Mouse (Mus musculus) erythroblast, embryonic 14.5 days (primary cell): ENCODE results near the gene Lipc. TPM values are rescaled to one million over a fixed set of nuclear protein-coding genes. Genes with fewer than 3 reads are reported as not detected.

Experiments used
- H3K27me3 ChIP-seq: 2 replicates; pipeline ENCODE4 v1.6.1; 2012; ENCODE audit warnings: inconsistent platforms; ENCODE audit not compliant: control insufficient read depth
- H3K36me3 ChIP-seq: 2 replicates; pipeline ENCODE4 v1.6.1; 2012; ENCODE audit warnings: mild to moderate bottlenecking, inconsistent platforms; ENCODE audit not compliant: control insufficient read depth
- H3K4me1 ChIP-seq: 2 replicates; pipeline ENCODE4 v1.6.1; 2012; ENCODE audit warnings: inconsistent platforms; ENCODE audit not compliant: control insufficient read depth
- H3K4me3 ChIP-seq: replicated peaks from 2 replicates; pipeline ENCODE3; 2012; ENCODE audit warnings: moderate library complexity, mild to moderate bottlenecking, inconsistent platforms
- H3K9me3 ChIP-seq: 2 replicates; pipeline ENCODE4 v1.6.1; 2012; ENCODE audit warnings: low read length, inconsistent platforms, mixed read lengths; ENCODE audit not compliant: control insufficient read depth
- GATA1 ChIP-seq: IDR thresholded peaks from 2 replicates; pipeline ENCODE4 v1.6.1; 2012; ENCODE audit warnings: low read length, inconsistent platforms, mixed read lengths
- TAL1 ChIP-seq: IDR thresholded peaks from 3 replicates; pipeline ENCODE4 v1.6.1; 2012; ENCODE audit warnings: low read length, inconsistent platforms, mixed read lengths
- polyA plus RNA-seq: library from polyadenylated mRNA; stranded (reverse); fragments of >175 nt; gene quantifications from 2 replicates; pipeline ENCODE4 v1.2.3, GENCODE M21; 2012

Lipc gene
- polyA plus RNA-seq, 1 experiment: 0.02 TPM

GRCm38 (mm10) chr9:70914659-70915355 is 37.2 kb downstream of the Lipc start:
- peak overlapping the region; percentile 20 for H3K4me3 ChIP-seq
- H3K9me3 ChIP-seq: no peaks in the 10 kb centered on the region
- TF ChIP-seq TAL1: peak; percentile 58; the same call in 2 of the 3 replicates
- 0 out of 2 replicates have a peak, but pooled peaks have one; percentile 19 for TF ChIP-seq GATA1

GRCm38 (mm10) chr9:70911163-70911562 is 40.9 kb downstream of the Lipc start:
- no peaks in the 10 kb centered on the region; the same call in none of the 2 replicates for H3K27me3 ChIP-seq
- H3K36me3 ChIP-seq: peaks cover 5% of the 10 kb centered on the region
- H3K4me3 ChIP-seq: no peak overlapping the region
- H3K9me3 ChIP-seq: no peaks in the 10 kb centered on the region
- no peak for TF ChIP-seq GATA1
- no peak for TF ChIP-seq TAL1
- H3K4me1 ChIP-seq: peaks cover 52% of the 10 kb centered on the region

More at GRCm38 (mm10) chr9:70914659-70915355, 37.2 kb downstream of the Lipc start:
- peaks cover 8% of the 10 kb centered on the region for H3K36me3 ChIP-seq
- H3K4me1 ChIP-seq: peaks cover 85% of the 10 kb centered on the region
- H3K27me3 ChIP-seq: no peaks in the 10 kb centered on the region; the same call in none of the 2 replicates

- no peaks in the 10 kb centered on the region; the same call in none of the 2 replicates for H3K27me3 ChIP-seq
- TF ChIP-seq GATA1: no peak
- H3K4me3 ChIP-seq: no peak overlapping the region
- H3K36me3 ChIP-seq: peaks cover 3% of the 10 kb centered on the region
- peaks cover 44% of the 10 kb centered on the region for H3K4me1 ChIP-seq
- H3K9me3 ChIP-seq: no peaks in the 10 kb centered on the region
Observed at GRCm38 (mm10) chr9:70910351-70910750, 41.7 kb downstream of the Lipc start.

GRCm38 (mm10) chr9:70902821-70903730 is 49.0 kb downstream of the Lipc start:
- H3K4me1 ChIP-seq: peaks cover 14% of the 10 kb centered on the region
- H3K36me3 ChIP-seq: peaks cover 2% of the 10 kb centered on the region; the same call in 1 of the 2 replicates
- TF ChIP-seq GATA1 (no peak), TAL1 (no peak)

GRCm38 (mm10) chr9:70894201-70894600 is 57.8 kb downstream of the Lipc start:
- H3K9me3 ChIP-seq: peaks cover 3% of the 10 kb centered on the region; the same call in 1 of the 2 replicates
- no peaks in the 10 kb centered on the region; the same call in 1 of the 2 replicates for H3K36me3 ChIP-seq
- H3K4me3 ChIP-seq: no peak overlapping the region
- no peak for TF ChIP-seq GATA1
- TF ChIP-seq TAL1: no peak
- no peaks in the 10 kb centered on the region for H3K27me3 ChIP-seq
- peaks cover 62% of the 10 kb centered on the region for H3K4me1 ChIP-seq

More at GRCm38 (mm10) chr9:70902821-70903730, 49.0 kb downstream of the Lipc start:
- H3K9me3 ChIP-seq: no peaks in the 10 kb centered on the region
- no peak overlapping the region for H3K4me3 ChIP-seq
- H3K27me3 ChIP-seq: no peaks in the 10 kb centered on the region

- TF ChIP-seq GATA1 (no peak), TAL1 (no peak)
- Histone ChIP-seq H3K4me1 (peaks cover 68% of the 10 kb centered on the region), H3K27me3 (no peaks in the 10 kb centered on the region), H3K36me3 (no peaks in the 10 kb centered on the region; the same call in 1 of the 2 replicates), H3K9me3 (peaks cover 3% of the 10 kb centered on the region; the same call in 1 of the 2 replicates), H3K4me3 (no peak overlapping the region)
Observed at GRCm38 (mm10) chr9:70893526-70893925, 58.5 kb downstream of the Lipc start.

GRCm38 (mm10) chr9:70892627-70893026 is 59.4 kb downstream of the Lipc start:
- TF ChIP-seq TAL1: no peak
- no peak for TF ChIP-seq GATA1
- H3K4me3 ChIP-seq: no peak overlapping the region
- H3K27me3 ChIP-seq: no peaks in the 10 kb centered on the region
- peaks cover 67% of the 10 kb centered on the region for H3K4me1 ChIP-seq
- no peaks in the 10 kb centered on the region; the same call in 1 of the 2 replicates for H3K36me3 ChIP-seq
- H3K9me3 ChIP-seq: peaks cover 3% of the 10 kb centered on the region; the same call in 1 of the 2 replicates

- Histone ChIP-seq H3K27me3 (no peaks in the 10 kb centered on the region), H3K4me3 (no peak overlapping the region), H3K9me3 (peaks cover 3% of the 10 kb centered on the region; the same call in 1 of the 2 replicates), H3K36me3 (no peaks in the 10 kb centered on the region; the same call in none of the 2 replicates), H3K4me1 (peaks cover 68% of the 10 kb centered on the region)
- no peak for TF ChIP-seq GATA1
Observed at GRCm38 (mm10) chr9:70891431-70892133, 60.4 kb downstream of the Lipc start.
